Mouse (Mus musculus): Measurements from ENCODE around the gene Mef2a. TPM values are rescaled to one million over a fixed set of nuclear protein-coding genes. Genes with fewer than 3 reads are reported as not detected.

Mef2a gene
- polyA plus RNA-seq, 1 experiment from 2014 or later = 43.2 TPM

DNA sequence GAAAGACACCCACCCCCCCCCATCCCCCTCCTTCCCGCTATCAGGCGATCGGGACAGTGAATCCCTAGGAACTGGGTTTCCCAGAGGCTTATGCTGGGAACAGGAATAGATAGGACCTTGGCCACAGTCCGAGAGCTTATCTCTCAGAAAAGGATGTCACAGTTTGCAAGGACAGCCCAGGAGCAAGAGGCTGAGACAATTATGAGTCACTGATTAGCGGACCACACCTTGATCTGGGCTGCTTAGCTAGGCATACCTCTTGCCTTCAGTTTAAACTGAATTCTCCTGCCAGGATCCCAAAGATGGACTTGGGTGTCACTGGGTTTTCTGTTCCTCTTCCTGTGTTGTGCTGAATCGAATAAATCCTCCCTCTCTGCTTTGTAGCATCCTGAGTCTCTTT, 156.3 kb downstream of the Mef2a start:
- Histone ChIP-seq H3K4me3 (ENCODE audit: low read depth, low read length) (no peak overlapping the region), H3K36me3 (ENCODE audit: control insufficient read depth, insufficient read depth, low read length) (no peaks in the 10 kb centered on the region), H3K27ac (ENCODE audit: low read length) (no peak overlapping the region), H3K9me3 (replicated peaks; ENCODE audit: control insufficient read depth, low read length, poor library complexity, severe bottlenecking) (no peaks in the 10 kb centered on the region), H3K27me3 (ENCODE audit: control insufficient read depth, insufficient read depth, low read depth, low read length) (no peaks in the 10 kb centered on the region), H3K9ac (ENCODE audit: low read depth, low read length) (no peak overlapping the region), H3K4me1 (ENCODE audit: control insufficient read depth, insufficient read depth, low read length) (no peaks in the 10 kb centered on the region), H3K4me2 (ENCODE audit: low read length) (no peak overlapping the region)
- ATAC-seq = no peak
- WGBS = 84% methylated on average over 6 of the region's 6 CpGs

DNA sequence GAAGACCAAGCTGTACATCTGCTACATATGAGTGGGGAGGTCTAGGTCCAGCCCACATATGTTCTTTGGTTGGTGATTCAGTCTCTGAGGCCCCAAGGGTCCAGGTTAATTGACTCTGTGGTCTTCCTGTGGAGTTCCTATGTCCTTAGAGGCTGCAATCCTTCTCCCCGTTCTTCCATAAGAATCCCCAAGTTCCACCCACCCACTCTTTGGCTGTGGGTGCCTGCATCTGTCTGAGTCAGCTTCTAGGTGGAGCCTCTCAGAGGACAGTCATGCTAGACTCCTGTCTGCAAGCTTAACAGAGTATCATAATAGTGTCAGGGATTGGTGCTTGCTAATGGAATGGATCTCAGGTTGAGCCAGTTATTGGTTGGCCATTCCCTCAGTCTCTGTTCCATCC, 159.1 kb downstream of the Mef2a start:
- no peaks in the 10 kb centered on the region for H3K9me3 ChIP-seq (replicated peaks; ENCODE audit: control insufficient read depth, low read length, poor library complexity, severe bottlenecking)
- no peak overlapping the region for H3K27ac ChIP-seq (ENCODE audit: low read length)
- no peaks in the 10 kb centered on the region for H3K4me1 ChIP-seq (ENCODE audit: control insufficient read depth, insufficient read depth, low read length)
- H3K9ac ChIP-seq (ENCODE audit: low read depth, low read length) = no peak overlapping the region
- H3K36me3 ChIP-seq (ENCODE audit: control insufficient read depth, insufficient read depth, low read length) = no peaks in the 10 kb centered on the region
- H3K4me2 ChIP-seq (ENCODE audit: low read length) = no peak overlapping the region
- no peak for ATAC-seq
- 85% methylated on average over 1 of the region's 1 CpGs for WGBS
- H3K4me3 ChIP-seq (ENCODE audit: low read depth, low read length) = no peak overlapping the region
- H3K27me3 ChIP-seq (ENCODE audit: control insufficient read depth, insufficient read depth, low read depth, low read length) = no peaks in the 10 kb centered on the region

- H3K4me2 ChIP-seq (ENCODE audit: low read length) = no peak overlapping the region
- H3K9me3 ChIP-seq (replicated peaks; ENCODE audit: control insufficient read depth, low read length, poor library complexity, severe bottlenecking) = no peaks in the 10 kb centered on the region
- H3K9ac ChIP-seq (ENCODE audit: low read depth, low read length) = no peak overlapping the region
- H3K27me3 ChIP-seq (ENCODE audit: control insufficient read depth, insufficient read depth, low read depth, low read length) = no peaks in the 10 kb centered on the region
- H3K4me1 ChIP-seq (ENCODE audit: control insufficient read depth, insufficient read depth, low read length) = 0 out of 2 replicates have a peak, but pooled peaks cover 2% of the 10 kb centered on the region
- no peak overlapping the region for H3K27ac ChIP-seq (ENCODE audit: low read length)
- no peak overlapping the region for H3K4me3 ChIP-seq (ENCODE audit: low read depth, low read length)
- no peaks in the 10 kb centered on the region for H3K36me3 ChIP-seq (ENCODE audit: control insufficient read depth, insufficient read depth, low read length)
- 49% methylated on average over 4 of the region's 4 CpGs for WGBS
- ATAC-seq = no peak
Measured at GRCm38 (mm10) chr7:67211971-67212370, 160.7 kb downstream of the Mef2a start.

DNA sequence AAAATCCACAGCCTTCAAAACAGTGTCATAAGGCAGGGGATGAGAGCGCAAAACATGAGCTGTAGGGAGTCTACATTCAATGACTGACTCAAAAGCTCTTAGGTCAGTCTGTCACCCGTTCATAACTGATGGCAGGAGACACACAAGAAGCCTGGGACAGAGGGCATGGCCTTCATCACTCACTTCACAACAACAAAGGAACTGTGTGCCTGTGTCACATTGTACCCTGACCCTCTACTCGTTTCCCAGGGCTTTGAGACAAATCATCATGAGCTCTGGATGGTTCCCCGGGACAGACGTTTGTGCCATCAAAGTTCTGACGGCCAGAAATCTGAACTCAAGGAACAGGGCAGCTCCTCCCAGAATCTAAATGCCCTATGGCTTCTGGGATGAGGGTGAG, 161.3 kb downstream of the Mef2a start:
- ATAC-seq = no peak
- no peaks in the 10 kb centered on the region for H3K36me3 ChIP-seq (ENCODE audit: control insufficient read depth, insufficient read depth, low read length)
- H3K4me1 ChIP-seq (ENCODE audit: control insufficient read depth, insufficient read depth, low read length) = 0 out of 2 replicates have a peak, but pooled peaks cover 2% of the 10 kb centered on the region
- no peak overlapping the region for H3K4me3 ChIP-seq (ENCODE audit: low read depth, low read length)
- H3K4me2 ChIP-seq (ENCODE audit: low read length) = no peak overlapping the region
- H3K9me3 ChIP-seq (replicated peaks; ENCODE audit: control insufficient read depth, low read length, poor library complexity, severe bottlenecking) = no peaks in the 10 kb centered on the region
- H3K27ac ChIP-seq (ENCODE audit: low read length) = no peak overlapping the region
- H3K9ac ChIP-seq (ENCODE audit: low read depth, low read length) = no peak overlapping the region
- WGBS = 54% methylated on average over 6 of the region's 6 CpGs
- H3K27me3 ChIP-seq (ENCODE audit: control insufficient read depth, insufficient read depth, low read depth, low read length) = no peaks in the 10 kb centered on the region

GRCm38 (mm10) chr7:67210004-67210833, 162.4 kb downstream of the Mef2a start:
- no peak overlapping the region for H3K4me3 ChIP-seq (ENCODE audit: low read depth, low read length)
- no peak for ATAC-seq
- no peak overlapping the region for H3K27ac ChIP-seq (ENCODE audit: low read length)
- H3K4me1 ChIP-seq (ENCODE audit: control insufficient read depth, insufficient read depth, low read length) = 0 out of 2 replicates have a peak, but pooled peaks cover 2% of the 10 kb centered on the region
- WGBS = 64% methylated on average over 6 of the region's 6 CpGs
- H3K9me3 ChIP-seq (replicated peaks; ENCODE audit: control insufficient read depth, low read length, poor library complexity, severe bottlenecking) = no peaks in the 10 kb centered on the region
- H3K4me2 ChIP-seq (ENCODE audit: low read length) = no peak overlapping the region
- H3K36me3 ChIP-seq (ENCODE audit: control insufficient read depth, insufficient read depth, low read length) = no peaks in the 10 kb centered on the region
- H3K9ac ChIP-seq (ENCODE audit: low read depth, low read length) = no peak overlapping the region
- H3K27me3 ChIP-seq (ENCODE audit: control insufficient read depth, insufficient read depth, low read depth, low read length) = no peaks in the 10 kb centered on the region

GRCm38 (mm10) chr7:67208317-67208716, 164.3 kb downstream of the Mef2a start:
- WGBS = 85% methylated on average over 1 of the region's 1 CpGs
- H3K9ac ChIP-seq (ENCODE audit: low read depth, low read length) = no peak overlapping the region
- H3K4me3 ChIP-seq (ENCODE audit: low read depth, low read length) = no peak overlapping the region
- H3K9me3 ChIP-seq (replicated peaks; ENCODE audit: control insufficient read depth, low read length, poor library complexity, severe bottlenecking) = no peaks in the 10 kb centered on the region
- H3K27ac ChIP-seq (ENCODE audit: low read length) = no peak overlapping the region
- no peak overlapping the region for H3K4me2 ChIP-seq (ENCODE audit: low read length)
- no peaks in the 10 kb centered on the region for H3K36me3 ChIP-seq (ENCODE audit: control insufficient read depth, insufficient read depth, low read length)
- 0 out of 2 replicates have a peak, but pooled peaks cover 2% of the 10 kb centered on the region for H3K4me1 ChIP-seq (ENCODE audit: control insufficient read depth, insufficient read depth, low read length)
- H3K27me3 ChIP-seq (ENCODE audit: control insufficient read depth, insufficient read depth, low read depth, low read length) = no peaks in the 10 kb centered on the region
- no peak for ATAC-seq

- H3K27me3 ChIP-seq (ENCODE audit: control insufficient read depth, insufficient read depth, low read depth, low read length) = no peaks in the 10 kb centered on the region
- no peak for ATAC-seq
- no peak overlapping the region for H3K9ac ChIP-seq (ENCODE audit: low read depth, low read length)
- 50% methylated on average over 6 of the region's 6 CpGs for WGBS
- H3K27ac ChIP-seq (ENCODE audit: low read length) = no peak overlapping the region
- no peaks in the 10 kb centered on the region for H3K9me3 ChIP-seq (replicated peaks; ENCODE audit: control insufficient read depth, low read length, poor library complexity, severe bottlenecking)
- no peak overlapping the region for H3K4me2 ChIP-seq (ENCODE audit: low read length)
- H3K4me3 ChIP-seq (ENCODE audit: low read depth, low read length) = no peak overlapping the region
- 0 out of 2 replicates have a peak, but pooled peaks cover 2% of the 10 kb centered on the region for H3K4me1 ChIP-seq (ENCODE audit: control insufficient read depth, insufficient read depth, low read length)
- no peaks in the 10 kb centered on the region for H3K36me3 ChIP-seq (ENCODE audit: control insufficient read depth, insufficient read depth, low read length)
Measured at GRCm38 (mm10) chr7:67207701-67208100, 165.0 kb downstream of the Mef2a start.

DNA sequence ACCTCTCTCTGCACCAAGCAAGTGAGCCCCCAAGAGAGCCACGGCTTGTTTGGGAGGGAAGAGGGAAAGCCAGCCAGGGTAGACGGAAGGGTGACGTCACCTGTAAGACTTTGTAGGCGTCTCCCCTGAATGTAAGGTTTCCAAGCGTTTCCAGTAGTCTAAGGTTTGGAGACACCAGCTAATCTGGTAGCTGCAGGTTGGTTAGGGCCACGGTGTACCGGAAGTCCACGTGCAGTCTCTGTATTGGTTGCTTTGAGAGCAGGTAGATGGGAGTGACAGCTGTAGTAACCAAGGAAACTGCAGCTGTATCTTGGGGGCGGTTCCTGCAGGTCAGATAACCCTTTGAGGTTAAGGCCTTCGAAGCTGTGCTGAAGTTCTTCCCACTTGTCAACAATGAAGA, 166.2 kb downstream of the Mef2a start:
- Histone ChIP-seq H3K9me3 (replicated peaks; ENCODE audit: control insufficient read depth, low read length, poor library complexity, severe bottlenecking) (no peaks in the 10 kb centered on the region), H3K27me3 (ENCODE audit: control insufficient read depth, insufficient read depth, low read depth, low read length) (no peaks in the 10 kb centered on the region), H3K4me2 (ENCODE audit: low read length) (no peak overlapping the region), H3K4me1 (ENCODE audit: control insufficient read depth, insufficient read depth, low read length) (0 out of 2 replicates have a peak, but pooled peaks cover 2% of the 10 kb centered on the region), H3K4me3 (ENCODE audit: low read depth, low read length) (no peak overlapping the region), H3K27ac (ENCODE audit: low read length) (no peak overlapping the region), H3K36me3 (ENCODE audit: control insufficient read depth, insufficient read depth, low read length) (no peaks in the 10 kb centered on the region), H3K9ac (ENCODE audit: low read depth, low read length) (no peak overlapping the region)
- WGBS = 84% methylated on average over 10 of the region's 10 CpGs
- 0 out of 2 replicates have a peak, but pooled peaks have one; percentile 42 for ATAC-seq

- Histone ChIP-seq H3K9me3 (replicated peaks; ENCODE audit: control insufficient read depth, low read length, poor library complexity, severe bottlenecking) (no peaks in the 10 kb centered on the region), H3K27ac (ENCODE audit: low read length) (no peak overlapping the region)
- 92% methylated on average over 9 of the region's 9 CpGs for WGBS
Measured at GRCm38 (mm10) chr7:67205734-67206425, 166.8 kb downstream of the Mef2a start.

More at GRCm38 (mm10) chr7:67205734-67206425, 166.8 kb downstream of the Mef2a start:
- H3K4me3 ChIP-seq (ENCODE audit: low read depth, low read length) = no peak overlapping the region
- H3K36me3 ChIP-seq (ENCODE audit: control insufficient read depth, insufficient read depth, low read length) = no peaks in the 10 kb centered on the region
- no peak overlapping the region for H3K9ac ChIP-seq (ENCODE audit: low read depth, low read length)
- no peaks in the 10 kb centered on the region for H3K27me3 ChIP-seq (ENCODE audit: control insufficient read depth, insufficient read depth, low read depth, low read length)
- 0 out of 2 replicates have a peak, but pooled peaks cover 2% of the 10 kb centered on the region for H3K4me1 ChIP-seq (ENCODE audit: control insufficient read depth, insufficient read depth, low read length)
- ATAC-seq = no peak
- no peak overlapping the region for H3K4me2 ChIP-seq (ENCODE audit: low read length)
